Mouse (Mus musculus): ENCODE measurements at regions not wholly inside any gene's neighbourhood (a gene's known extent, or its start where the extent isn't known, plus 50 kb on each side); places are given as distances from the start of the nearest gene placed in this dataset.

GRCm38 (mm10) chr2:44462619-44463329 lies 464.7 kb downstream of the Gtdc1 start:
- no peak for DNase-seq (ENCODE audit: low spot score)
- H3K4me3 ChIP-seq = no peak overlapping the region
- WGBS = 91% methylated on average over 13 of the region's 13 CpGs

GRCm38 (mm10) chr2:44461289-44462250 lies 465.9 kb downstream of the Gtdc1 start:
- H3K27me3 ChIP-seq (ENCODE audit: insufficient read depth, poor library complexity, severe bottlenecking) = no peaks in the 10 kb centered on the region
- peaks cover 7% of the 10 kb centered on the region for H3K4me1 ChIP-seq (replicated peaks)
- DNase-seq (ENCODE audit: low spot score) = no peak
- H3K36me3 ChIP-seq = no peaks in the 10 kb centered on the region
- WGBS = 74% methylated on average over 16 of the region's 16 CpGs
- no peak overlapping the region for H3K4me3 ChIP-seq
- no peak overlapping the region for H3K27ac ChIP-seq
- no peaks in the 10 kb centered on the region for H3K9me3 ChIP-seq

More at GRCm38 (mm10) chr2:44462619-44463329, 464.7 kb downstream of the Gtdc1 start:
- no peaks in the 10 kb centered on the region for H3K9me3 ChIP-seq
- no peaks in the 10 kb centered on the region for H3K36me3 ChIP-seq
- no peak overlapping the region for H3K27ac ChIP-seq
- no peaks in the 10 kb centered on the region for H3K27me3 ChIP-seq (ENCODE audit: insufficient read depth, poor library complexity, severe bottlenecking)
- peaks cover 7% of the 10 kb centered on the region for H3K4me1 ChIP-seq (replicated peaks)

GRCm38 (mm10) chr2:44449471-44449870 lies 478.0 kb downstream of the Gtdc1 start:
- peak overlapping the region; percentile 16; the same call in 1 of the 2 replicates for H3K27ac ChIP-seq

More at GRCm38 (mm10) chr2:44449471-44449870, 478.0 kb downstream of the Gtdc1 start:
- no peak for DNase-seq (ENCODE audit: low spot score)
- no peak overlapping the region for H3K4me3 ChIP-seq
- H3K27me3 ChIP-seq (ENCODE audit: insufficient read depth, poor library complexity, severe bottlenecking) = no peaks in the 10 kb centered on the region
- no peaks in the 10 kb centered on the region for H3K9me3 ChIP-seq
- H3K36me3 ChIP-seq = no peaks in the 10 kb centered on the region
- H3K4me1 ChIP-seq (replicated peaks) = peaks cover 11% of the 10 kb centered on the region

Data from hindbrain, embryonic 10.5 days (tissue).